Mouse (Mus musculus) midbrain, embryonic 10.5 days (tissue): ENCODE measurements around the gene Bglap2. TPM values are rescaled to one million over a fixed set of nuclear protein-coding genes. Genes with fewer than 3 reads are reported as not detected.
"Not testable (repeated sequence)": the region's sequence is repeated elsewhere in the genome, so short reads cannot be mapped to it uniquely, and the experiment has no call there.

Experiments
- DNase-seq: peaks from one replicate; pipeline ENCODE4 v3.0.0-alpha.2; 2017; ENCODE audit warnings: low spot score
- H3K27ac ChIP-seq: fragments of 300-500 bp; sonication (generic); replicated peaks from 2 replicates; pipeline ENCODE4 v1.5.1; 2016; ENCODE audit warnings: mild to moderate bottlenecking
- H3K27me3 ChIP-seq: fragments of 300-500 bp; sonication (generic); 2 replicates; pipeline ENCODE4 v1.6.1; 2016; ENCODE audit warnings: low read depth, mild to moderate bottlenecking; ENCODE audit not compliant: poor library complexity, severe bottlenecking
- H3K36me3 ChIP-seq: fragments of 300-500 bp; sonication (generic); 2 replicates; pipeline ENCODE4 v1.6.1; 2016; ENCODE audit warnings: mild to moderate bottlenecking, moderate library complexity
- H3K4me1 ChIP-seq: fragments of 300-500 bp; sonication (generic); 2 replicates; pipeline ENCODE4 v1.6.1; 2016
- H3K4me3 ChIP-seq: fragments of 300-500 bp; sonication (generic); 2 replicates; pipeline ENCODE4 v1.5.1; 2016; ENCODE audit warnings: mild to moderate bottlenecking, moderate library complexity
- H3K9me3 ChIP-seq: fragments of 300-500 bp; sonication (generic); replicated peaks from 2 replicates; pipeline ENCODE4 v1.6.1; 2016; ENCODE audit warnings: mild to moderate bottlenecking
- WGBS: fragments of 180-500 bp; shearing (Covaris S2); methylation state at CpG from one replicate; pipeline ENCODE4 v1.1.7; 2016; 5-methylcytosine and 5-hydroxymethylcytosine counted together
- polyA plus RNA-seq: library from polyadenylated mRNA; unstranded; fragments of >200 nt; fragmentation: Nextera tagmentation; extraction: Ambion mirVana; gene quantifications from 2 replicates; pipeline ENCODE4 v1.2.1, GENCODE M21; 2016

Gene Bglap2
- polyA plus RNA-seq, 1 experiment from 2014 or later, result not detected

GRCm38 (mm10) chr3:88409741-88410644, 31.5 kb upstream of the Bglap2 start, which contains the start of gene Pmf1:
TSS of gene Pmf1 (minus strand) at chr3:88410331.
- H3K4me3 ChIP-seq, result peak within 1 kb of the TSS; percentile 80
- H3K9me3 ChIP-seq, result no peaks in the 10 kb centered on the region
- H3K27ac ChIP-seq, result peak within 1 kb of the TSS; percentile 94
- peaks cover 42% of the 10 kb centered on the region for H3K4me1 ChIP-seq
- peaks cover 37% of the 10 kb centered on the region for H3K36me3 ChIP-seq
- DNase-seq, result peak; percentile 94
- WGBS, result under 1% methylated on average over 54 of the region's 54 CpGs
- H3K27me3 ChIP-seq, result no peaks in the 10 kb centered on the region

GRCm38 (mm10) chr3:88408953-88409352, 30.5 kb upstream of the Bglap2 start:
- Histone ChIP-seq H3K4me3 (peak overlapping the region; percentile 80), H3K36me3 (peaks cover 36% of the 10 kb centered on the region), H3K27ac (peak overlapping the region; percentile 94), H3K4me1 (peaks cover 42% of the 10 kb centered on the region), H3K27me3 (no peaks in the 10 kb centered on the region), H3K9me3 (no peaks in the 10 kb centered on the region)
- WGBS, result 72% methylated on average over 5 of the region's 5 CpGs
- no peak for DNase-seq

- no peak overlapping the region for H3K4me3 ChIP-seq
- WGBS, result 66% methylated on average over 7 of the region's 7 CpGs
- H3K27ac ChIP-seq, result no peak overlapping the region
- H3K4me1 ChIP-seq, result peaks cover 42% of the 10 kb centered on the region
- no peaks in the 10 kb centered on the region for H3K27me3 ChIP-seq
- no peaks in the 10 kb centered on the region for H3K9me3 ChIP-seq
- no peak for DNase-seq
- peaks cover 36% of the 10 kb centered on the region for H3K36me3 ChIP-seq
Observed at GRCm38 (mm10) chr3:88407529-88407928, 29.0 kb upstream of the Bglap2 start.

- no peaks in the 10 kb centered on the region for H3K9me3 ChIP-seq
- peak; percentile 69 for DNase-seq
- no peak overlapping the region; the same call in 1 of the 2 replicates for H3K27ac ChIP-seq
- no peak overlapping the region for H3K4me3 ChIP-seq
- H3K4me1 ChIP-seq, result peaks cover 42% of the 10 kb centered on the region
- WGBS, result 5% methylated on average over 2 of the region's 2 CpGs
- H3K36me3 ChIP-seq, result peaks cover 36% of the 10 kb centered on the region
- H3K27me3 ChIP-seq, result no peaks in the 10 kb centered on the region
Observed at GRCm38 (mm10) chr3:88407090-88407489, 28.6 kb upstream of the Bglap2 start.

GRCm38 (mm10) chr3:88403522-88404230, 25.2 kb upstream of the Bglap2 start:
- no peak overlapping the region for H3K4me3 ChIP-seq
- no peaks in the 10 kb centered on the region for H3K27me3 ChIP-seq
- 93% methylated on average over 10 of the region's 10 CpGs for WGBS
- H3K4me1 ChIP-seq, result peaks cover 23% of the 10 kb centered on the region
- DNase-seq, result no peak
- H3K27ac ChIP-seq, result no peak overlapping the region
- H3K36me3 ChIP-seq, result peaks cover 53% of the 10 kb centered on the region
- no peaks in the 10 kb centered on the region for H3K9me3 ChIP-seq

GRCm38 (mm10) chr3:88398666-88399065, 20.2 kb upstream of the Bglap2 start:
- H3K4me1 ChIP-seq, result no peaks in the 10 kb centered on the region
- H3K36me3 ChIP-seq, result peaks cover 89% of the 10 kb centered on the region
- H3K27me3 ChIP-seq, result no peaks in the 10 kb centered on the region
- WGBS, result 81% methylated on average over 2 of the region's 2 CpGs
- no peak overlapping the region for H3K4me3 ChIP-seq
- 0 out of 2 replicates have a peak overlapping the region, but pooled peaks have one; percentile 28 for H3K27ac ChIP-seq
- DNase-seq, result no peak
- H3K9me3 ChIP-seq, result no peaks in the 10 kb centered on the region

GRCm38 (mm10) chr3:88395742-88396141, 17.2 kb upstream of the Bglap2 start:
- DNase-seq, result no peak
- Histone ChIP-seq H3K27ac (no peak overlapping the region), H3K4me3 (no peak overlapping the region), H3K9me3 (no peaks in the 10 kb centered on the region), H3K36me3 (peaks cover 88% of the 10 kb centered on the region), H3K27me3 (no peaks in the 10 kb centered on the region), H3K4me1 (no peaks in the 10 kb centered on the region)
- WGBS, result 95% methylated on average over 8 of the region's 8 CpGs

- WGBS, result 96% methylated on average over 6 of the region's 6 CpGs
- DNase-seq, result no peak
- peaks cover 88% of the 10 kb centered on the region for H3K36me3 ChIP-seq
- H3K27ac ChIP-seq, result no peak overlapping the region
- no peaks in the 10 kb centered on the region for H3K27me3 ChIP-seq
- H3K4me1 ChIP-seq, result no peaks in the 10 kb centered on the region
- H3K4me3 ChIP-seq, result no peak overlapping the region
- H3K9me3 ChIP-seq, result no peaks in the 10 kb centered on the region
Observed at GRCm38 (mm10) chr3:88395288-88395687, 16.8 kb upstream of the Bglap2 start.

GRCm38 (mm10) chr3:88393776-88394375, 15.4 kb upstream of the Bglap2 start:
- H3K27ac ChIP-seq, result no peak overlapping the region
- H3K4me3 ChIP-seq, result no peak overlapping the region
- no peak for DNase-seq
- WGBS, result 93% methylated on average over 9 of the region's 9 CpGs
- H3K27me3 ChIP-seq, result no peaks in the 10 kb centered on the region
- no peaks in the 10 kb centered on the region for H3K4me1 ChIP-seq
- no peaks in the 10 kb centered on the region for H3K9me3 ChIP-seq
- H3K36me3 ChIP-seq, result peaks cover 83% of the 10 kb centered on the region

- Histone ChIP-seq H3K4me1 (peaks cover 10% of the 10 kb centered on the region), H3K9me3 (no peaks in the 10 kb centered on the region), H3K27me3 (no peaks in the 10 kb centered on the region), H3K36me3 (no peaks in the 10 kb centered on the region), H3K27ac (no peak within 1 kb of the TSS), H3K4me3 (no peak within 1 kb of the TSS)
- no peak for DNase-seq
- 82% methylated on average over 5 of the region's 5 CpGs for WGBS
Observed at GRCm38 (mm10) chr3:88384364-88384763, 5.9 kb upstream of the Bglap2 start, which contains the start of gene Bglap. TSS of gene Bglap (minus strand) at chr3:88384464.

GRCm38 (mm10) chr3:88382383-88382782, 3.9 kb upstream of the Bglap2 start:
- not testable (repeated sequence) for H3K36me3 ChIP-seq, H3K27me3 ChIP-seq, H3K4me3 ChIP-seq, H3K4me1 ChIP-seq, DNase-seq, H3K27ac ChIP-seq, H3K9me3 ChIP-seq
- WGBS, result 56% methylated on average over 3 of the region's 7 CpGs

- H3K9me3 ChIP-seq, H3K36me3 ChIP-seq, H3K27me3 ChIP-seq: not testable (repeated sequence)
- H3K4me3 ChIP-seq, result peak overlapping the region; percentile 43
- WGBS, result 8% methylated on average over 22 of the region's 22 CpGs
- peaks cover 11% of the 10 kb centered on the region for H3K4me1 ChIP-seq
- peak overlapping the region; percentile 80 for H3K27ac ChIP-seq
- DNase-seq, result peak; percentile 59
Observed at GRCm38 (mm10) chr3:88381389-88382315, 3.2 kb upstream of the Bglap2 start.
